Mouse (Mus musculus) c-Kit-positive CD71-negative TER-119-negative erythroid progenitor cells, embryonic 14.5 days (primary cell): ENCODE results near the gene Skp1a.
"Not testable (repeated sequence)": the region's sequence is repeated elsewhere in the genome, so short reads cannot be mapped to it uniquely, and the experiment has no call there.

Experiments used
- DNase-seq: peaks from one replicate; pipeline ENCODE4 v3.0.0-alpha.2; 2013; ENCODE audit warnings: low read depth

Skp1a gene

GRCm38 (mm10) chr11:52231606-52232541 is at the start of gene Skp1a:
Gene Skp1a, plus strand, starts transcription at chr11:52231995.
- peak; percentile 78 for DNase-seq

- not testable (repeated sequence) for DNase-seq
These were observed 35.2 kb upstream of the Skp1a start for GRCm38 (mm10) chr11:52196496-52197023.

GRCm38 (mm10) chr11:52213887-52214286 is 17.9 kb upstream of the Skp1a start, which contains the start of gene Olfr1371:
Gene Olfr1371, minus strand, starts transcription at chr11:52213987.
- DNase-seq: no peak

GRCm38 (mm10) chr11:52220282-52220681 is 11.5 kb upstream of the Skp1a start:
- peak; percentile 62 for DNase-seq

GRCm38 (mm10) chr11:52221921-52222320 is 9.9 kb upstream of the Skp1a start:
- not testable (repeated sequence) for DNase-seq

GRCm38 (mm10) chr11:52222891-52223290 is 8.9 kb upstream of the Skp1a start:
- no peak for DNase-seq

GRCm38 (mm10) chr11:52223968-52224682 is 7.7 kb upstream of the Skp1a start:
- no peak for DNase-seq

GRCm38 (mm10) chr11:52225986-52226599 is 5.7 kb upstream of the Skp1a start:
- no peak for DNase-seq

GRCm38 (mm10) chr11:52227053-52227452 is 4.7 kb upstream of the Skp1a start:
- DNase-seq: no peak

- DNase-seq: no peak
These were observed 4.1 kb upstream of the Skp1a start for GRCm38 (mm10) chr11:52227466-52228226.

GRCm38 (mm10) chr11:52228722-52229448 is 2.9 kb upstream of the Skp1a start:
- DNase-seq: no peak

GRCm38 (mm10) chr11:52230694-52231093 is 1.1 kb upstream of the Skp1a start:
- no peak for DNase-seq

- DNase-seq: no peak
These were observed 1.4 kb downstream of the Skp1a start for GRCm38 (mm10) chr11:52233043-52233653.

GRCm38 (mm10) chr11:52233906-52234305 is 2.1 kb downstream of the Skp1a start:
- DNase-seq: no peak

- DNase-seq: no peak
These were observed 2.7 kb downstream of the Skp1a start for GRCm38 (mm10) chr11:52234509-52234908.

GRCm38 (mm10) chr11:52240898-52241542 is 9.2 kb downstream of the Skp1a start:
- no peak for DNase-seq

- DNase-seq: no peak
These were observed 17.7 kb downstream of the Skp1a start for GRCm38 (mm10) chr11:52249452-52249851.

GRCm38 (mm10) chr11:52251770-52252169 is 20.0 kb downstream of the Skp1a start:
- no peak for DNase-seq

- no peak for DNase-seq
These were observed 20.9 kb downstream of the Skp1a start for GRCm38 (mm10) chr11:52252692-52253091.
